Mouse (Mus musculus): ENCODE data around the gene Jmjd1c.

DNA sequence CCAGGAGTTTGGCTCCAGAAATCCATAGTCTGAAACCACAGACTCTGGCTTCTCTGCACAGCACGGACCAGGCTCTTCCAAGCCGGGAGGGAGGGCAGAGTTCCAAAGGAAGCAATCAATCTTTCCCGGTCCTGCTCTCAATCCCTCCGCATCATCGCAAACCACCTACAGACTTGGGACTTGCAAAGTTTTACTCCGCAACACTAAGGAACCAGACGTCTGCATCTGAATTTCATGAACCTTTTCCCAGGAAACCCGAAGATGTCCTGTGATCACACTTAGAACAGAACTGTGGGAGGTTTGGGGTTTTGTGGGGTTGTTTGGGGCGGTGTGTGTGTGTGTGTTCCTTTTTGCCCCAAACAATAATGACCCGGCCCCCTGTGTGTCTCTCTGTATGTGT, 188.4 kb downstream of the Jmjd1c start:
- no peak for TF ChIP-seq HCFC1 (IDR thresholded peaks at IDR 0.05; ENCODE audit: borderline replicate concordance, insufficient read depth, low read length)
- TF ChIP-seq MAFK (IDR thresholded peaks at IDR 0.05; ENCODE audit: insufficient read depth, low read depth, low read length) = no peak
- TF ChIP-seq CHD2 (IDR thresholded peaks at IDR 0.05; ENCODE audit: low read depth, low read length) = no peak
